Mouse (Mus musculus) gastrocnemius, postnatal 14 days (tissue): ENCODE measurements around the gene Olfm2. TPM values are rescaled to one million over a fixed set of nuclear protein-coding genes. Genes with fewer than 3 reads are reported as not detected.
A peak's percentile ranks its signal among the peaks of the same experiment; 100 is the strongest.

Source experiments
- DNase-seq: peaks from one replicate; pipeline ENCODE4 v3.0.0; 2021; ENCODE audit warnings: mixed read lengths
- intact Hi-C: fragments of 180-260 bp; cut with DNase I; formaldehyde crosslinking; loops from one replicate; pipeline ENCODE4 v1.15.1; 2025; ENCODE audit warnings: low total_unique reads
- long read RNA-seq, 2 experiments: library from polyadenylated mRNA; stranded (forward); transcript quantifications; one replicate each; pipeline ENCODE4 v2.0.0; 2021
- total RNA-seq, 2 experiments: library from RNA; stranded (reverse); gene quantifications; 2 replicates each; pipeline ENCODE4 v1.2.3; 2021

The Olfm2 gene
- total RNA-seq, result under 1 TPM in 1 of 2 experiments, not detected in 1; 0.29 TPM
- long read RNA-seq, experiment 1, result 0 reads
- long read RNA-seq, experiment 2, partial matches to known transcripts, result 0 of 1 reads
- long read RNA-seq, experiment 2, other reads (novel, unspliced or antisense), result 0 of 1 reads

DNA sequence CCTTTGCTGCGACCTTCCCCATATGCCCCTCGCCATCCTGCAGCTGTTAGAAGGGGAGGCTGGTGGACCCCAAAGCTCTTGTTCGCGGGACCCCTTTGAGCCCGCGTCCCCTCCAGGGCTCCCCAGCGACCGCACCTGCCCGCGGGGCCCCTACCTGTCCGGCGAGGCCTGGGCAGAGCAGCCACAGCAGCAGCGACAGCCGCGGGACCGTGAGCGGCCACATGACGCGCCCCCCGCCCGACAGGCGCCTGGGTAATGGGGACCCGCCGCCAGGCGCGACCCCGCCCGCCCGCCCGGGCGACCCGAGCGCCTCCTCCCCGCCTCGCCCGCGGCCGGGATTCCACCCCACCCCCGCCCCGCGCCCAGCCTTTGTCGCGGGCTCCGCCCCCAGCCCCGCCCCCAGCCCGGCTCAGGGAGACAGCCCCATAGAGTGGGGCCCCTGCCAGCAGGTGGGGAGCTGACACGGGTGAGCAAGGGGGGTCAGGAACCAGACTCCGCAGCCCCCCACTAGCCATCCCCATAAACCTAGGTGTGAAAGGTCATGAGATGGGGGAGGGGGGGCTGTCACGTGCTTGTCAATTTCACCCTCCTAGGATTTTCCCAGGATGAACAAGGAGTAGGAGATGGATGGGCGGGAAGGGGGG is at the start of gene Olfm2:
Gene Olfm2 (minus strand): TSS at position 333 of the 644 bp plus-strand sequence.
- no peak for DNase-seq
- intact Hi-C loops, result no loop called here

- DNase-seq, result peak; percentile 67
- intact Hi-C loops, result no loop called here
Measured at GRCm38 (mm10) chr9:20794108-20794806, 48.1 kb upstream of the Olfm2 start.

- DNase-seq, result no peak
- intact Hi-C loops, result no loop called here
Measured at GRCm38 (mm10) chr9:20790345-20790744, 44.2 kb upstream of the Olfm2 start.

GRCm38 (mm10) chr9:20789651-20790050 is 43.5 kb upstream of the Olfm2 start:
- intact Hi-C loops, result no loop called here
- no peak for DNase-seq

DNA sequence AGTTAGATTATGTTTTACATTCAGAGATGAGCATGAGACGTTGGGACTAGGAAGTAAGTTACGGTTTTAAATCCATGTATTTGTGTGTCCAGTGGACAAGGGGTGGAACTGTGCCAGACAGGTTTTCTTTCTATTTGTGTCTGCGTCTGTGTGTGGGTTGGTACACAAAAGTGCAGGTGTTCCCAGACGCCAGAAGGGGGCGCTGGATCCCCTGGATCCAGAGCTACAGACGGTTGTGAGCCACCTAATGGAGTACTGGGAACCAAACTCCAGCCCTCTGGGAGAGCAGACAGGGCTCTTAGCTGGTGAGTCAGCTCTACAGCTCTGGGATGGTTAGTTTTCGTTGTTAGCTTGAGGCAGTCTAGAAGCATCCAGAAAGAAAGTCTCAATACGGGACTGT is 41.8 kb upstream of the Olfm2 start:
- no peak for DNase-seq
- intact Hi-C loops, result no loop called here

- no peak for DNase-seq
- intact Hi-C loops, result no loop called here
Measured at GRCm38 (mm10) chr9:20785055-20785454, 38.9 kb upstream of the Olfm2 start.

- no peak for DNase-seq
- intact Hi-C loops, result no loop called here
Measured at GRCm38 (mm10) chr9:20781286-20781685, 35.1 kb upstream of the Olfm2 start.

DNA sequence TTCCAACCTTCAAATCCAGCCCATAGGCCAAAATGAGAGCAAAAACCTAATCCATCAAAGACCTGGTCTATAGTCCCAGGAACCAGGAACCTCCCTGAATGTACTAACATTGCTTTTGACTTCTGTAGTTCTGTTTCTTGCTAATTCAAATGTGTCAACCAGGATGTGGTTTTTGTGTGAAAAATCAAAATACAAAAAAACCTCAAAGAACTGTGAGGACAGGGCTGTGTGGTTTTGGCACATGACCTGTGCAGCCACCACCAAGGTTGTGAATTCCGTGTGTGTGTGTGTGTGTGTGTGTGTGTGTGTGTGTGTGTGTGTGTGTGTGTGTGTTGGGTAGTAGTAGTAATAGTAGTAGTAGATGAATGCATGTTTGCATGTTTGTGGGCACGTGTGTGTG is 19.1 kb upstream of the Olfm2 start:
- DNase-seq, result no peak
- intact Hi-C loops, result no loop called here

DNA sequence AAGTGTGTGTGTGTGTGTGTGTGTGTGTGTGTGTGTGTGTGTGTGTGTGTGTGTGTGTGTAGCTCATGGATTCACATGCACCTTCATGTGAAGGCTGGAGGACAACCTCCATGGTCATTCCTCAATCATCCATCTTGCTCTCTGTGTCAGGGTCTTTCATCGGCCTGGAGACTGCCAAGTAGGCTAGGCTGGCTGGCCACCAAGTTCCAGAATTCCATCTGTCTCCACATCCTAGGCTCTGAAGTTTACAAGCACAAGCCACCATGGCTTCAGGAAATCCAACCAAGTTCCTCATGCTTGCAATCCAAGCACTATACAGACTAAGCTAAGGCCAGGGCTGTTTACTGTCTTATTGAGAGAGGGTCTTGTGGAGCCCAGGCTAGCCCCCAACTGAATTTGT is 16.9 kb upstream of the Olfm2 start:
- DNase-seq, result no peak
- intact Hi-C loops, result no loop called here

GRCm38 (mm10) chr9:20762197-20762961 is 16.2 kb upstream of the Olfm2 start:
- DNase-seq, result no peak
- intact Hi-C loops, result no loop called here

- DNase-seq, result no peak
- intact Hi-C loops, result no loop called here
Measured at GRCm38 (mm10) chr9:20761388-20761787, 15.2 kb upstream of the Olfm2 start.

- DNase-seq, result peak; percentile 86
- intact Hi-C loops, result no loop called here
Measured at GRCm38 (mm10) chr9:20760813-20761212, 14.7 kb upstream of the Olfm2 start.

DNA sequence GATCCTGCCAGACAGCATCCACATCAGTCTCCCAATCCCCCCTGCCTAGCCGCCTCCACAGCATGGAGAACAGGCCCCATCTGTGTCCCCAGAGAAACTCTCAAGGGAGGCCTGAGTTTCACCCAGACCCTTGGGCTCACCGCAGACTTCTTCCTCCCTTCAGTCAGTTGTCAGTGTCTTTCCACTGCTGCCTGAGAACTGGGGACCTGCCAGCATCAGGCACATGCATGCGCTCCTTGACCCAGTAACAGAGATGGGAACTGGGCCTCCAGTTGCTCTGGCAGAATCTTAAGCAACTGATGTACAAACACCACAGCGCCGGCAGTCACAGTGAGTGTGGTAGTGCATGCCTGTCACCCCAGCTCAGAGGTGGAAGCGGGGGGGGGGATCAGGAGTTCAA is 12.7 kb upstream of the Olfm2 start:
- intact Hi-C loops, result no loop called here
- DNase-seq, result peak; percentile 31

GRCm38 (mm10) chr9:20758243-20758642 is 12.1 kb upstream of the Olfm2 start:
- intact Hi-C loops, result no loop called here
- no peak for DNase-seq

DNA sequence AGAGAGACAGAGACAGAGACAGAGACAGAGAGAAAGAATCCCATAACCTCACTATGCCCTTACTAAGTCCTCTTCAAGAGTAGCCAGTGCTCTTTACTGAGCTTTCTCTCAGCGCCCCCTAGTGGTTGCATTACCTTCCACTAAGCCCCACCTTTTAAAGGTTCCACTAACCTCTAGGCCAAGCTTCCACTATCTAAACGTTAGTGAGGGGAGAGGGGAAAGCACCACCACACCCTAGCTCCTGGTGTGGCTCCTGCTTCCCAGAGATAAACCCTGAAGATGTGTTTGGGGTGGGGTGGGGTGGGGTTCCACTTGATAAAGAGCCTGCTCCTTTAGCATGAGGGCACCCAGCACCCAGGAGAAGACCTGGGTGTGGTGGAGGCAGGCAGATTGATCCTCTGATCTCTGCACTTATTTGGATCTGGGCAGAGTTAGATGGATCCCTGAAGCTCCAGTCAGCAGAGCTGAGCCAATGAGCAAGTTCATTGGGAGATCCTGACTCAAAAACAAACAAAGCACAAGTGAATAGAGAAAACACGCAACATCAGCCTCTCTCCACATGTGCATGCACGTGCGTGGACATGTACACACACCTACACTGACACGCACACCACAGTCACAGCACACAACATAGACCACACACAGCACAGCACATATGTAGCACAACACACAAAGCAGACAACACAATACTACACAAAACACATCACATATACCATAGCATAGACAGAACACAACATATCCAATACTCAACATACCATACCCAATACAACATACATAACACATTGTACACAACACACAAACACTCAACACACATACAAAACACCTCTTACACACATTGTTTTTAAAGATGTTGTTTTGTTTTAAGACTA is 11.2 kb upstream of the Olfm2 start:
- intact Hi-C loops, result no loop called here
- DNase-seq, result peak; percentile 73

GRCm38 (mm10) chr9:20756081-20756700 is 10.0 kb upstream of the Olfm2 start:
- DNase-seq, result no peak
- intact Hi-C loops, result no loop called here

DNA sequence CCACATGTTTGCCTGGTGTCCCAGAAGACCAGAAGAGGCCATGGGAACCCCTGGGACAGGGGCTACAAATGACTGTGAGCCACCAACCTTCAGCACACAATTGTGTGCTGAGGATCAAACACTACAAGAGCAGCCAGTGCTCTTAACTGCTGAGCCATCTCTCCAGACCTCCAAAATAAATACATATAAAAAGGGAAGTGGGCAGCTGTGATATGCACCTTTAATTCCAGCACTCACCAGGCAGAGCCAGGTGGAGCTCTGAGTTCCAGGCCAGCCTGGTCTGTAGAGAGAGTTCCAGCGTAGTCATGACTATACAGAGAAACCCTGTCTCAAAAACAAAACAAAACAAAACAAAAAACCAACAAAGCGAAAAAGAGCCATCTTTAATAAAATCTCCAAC is 8.2 kb upstream of the Olfm2 start:
- intact Hi-C loops, result no loop called here
- no peak for DNase-seq

GRCm38 (mm10) chr9:20751477-20752029 is 5.4 kb upstream of the Olfm2 start:
- intact Hi-C loops, result no loop called here
- DNase-seq, result no peak

- intact Hi-C loops, result no loop called here
- no peak for DNase-seq
Measured at GRCm38 (mm10) chr9:20749213-20749612, 3.1 kb upstream of the Olfm2 start.
